Mouse (Mus musculus) spleen, adult 2 months (tissue): ENCODE measurements at regions not wholly inside any gene's neighbourhood (a gene's known extent, or its start where the extent isn't known, plus 50 kb on each side); places are given as distances from the start of the nearest gene placed in this dataset.

ENCODE experiments used
- DNase-seq, 2 experiments: peaks; one replicate each; pipeline versions ENCODE4 v3.0.0 to v3.0.0-alpha.2; 2012 to 2021; ENCODE audit warnings: low spot score in 2 of 2, low read depth in 1 of 2
- H3K27ac ChIP-seq: fragments of 200-500 bp; 2 replicates; pipeline ENCODE4 v1.5.1; 2012; ENCODE audit warnings: low read length, inconsistent platforms; ENCODE audit not compliant: insufficient read depth
- H3K27me3 ChIP-seq: fragments of 200-500 bp; 2 replicates; pipeline ENCODE4 v1.6.1; 2012; ENCODE audit warnings: mild to moderate bottlenecking, moderate library complexity, low read length, inconsistent platforms; ENCODE audit not compliant: control insufficient read depth, insufficient read depth
- H3K36me3 ChIP-seq: fragments of 200-500 bp; 2 replicates; pipeline ENCODE4 v1.6.1; 2012; ENCODE audit warnings: mild to moderate bottlenecking, low read length, inconsistent platforms; ENCODE audit not compliant: control insufficient read depth, insufficient read depth
- H3K4me1 ChIP-seq: fragments of 200-500 bp; 2 replicates; pipeline ENCODE4 v1.6.1; 2011; ENCODE audit warnings: inconsistent platforms; ENCODE audit not compliant: control insufficient read depth, insufficient read depth, insufficient read length
- H3K4me3 ChIP-seq: fragments of 200-500 bp; 2 replicates; pipeline ENCODE4 v1.5.1; 2011; ENCODE audit warnings: mild to moderate bottlenecking, inconsistent platforms; ENCODE audit not compliant: insufficient read depth, insufficient read length; ENCODE audit errors: extremely low read depth
- CTCF ChIP-seq: fragments of 200-500 bp; IDR thresholded peaks from 2 replicates; pipeline ENCODE4 v1.5.1; 2011; ENCODE audit warnings: mild to moderate bottlenecking, inconsistent platforms; ENCODE audit not compliant: insufficient read depth, insufficient read length, insufficient replicate concordance; ENCODE audit errors: extremely low read depth
- POLR2A ChIP-seq: fragments of 200-500 bp; IDR thresholded peaks from 2 replicates; pipeline ENCODE4 v1.6.1; 2011; ENCODE audit warnings: low read depth, low read length, inconsistent platforms
- WGBS: fragments of 180-500 bp; shearing (Covaris S2); methylation state at CpG from one replicate; pipeline ENCODE4 v1.1.7; 2018; 5-methylcytosine and 5-hydroxymethylcytosine counted together

DNA sequence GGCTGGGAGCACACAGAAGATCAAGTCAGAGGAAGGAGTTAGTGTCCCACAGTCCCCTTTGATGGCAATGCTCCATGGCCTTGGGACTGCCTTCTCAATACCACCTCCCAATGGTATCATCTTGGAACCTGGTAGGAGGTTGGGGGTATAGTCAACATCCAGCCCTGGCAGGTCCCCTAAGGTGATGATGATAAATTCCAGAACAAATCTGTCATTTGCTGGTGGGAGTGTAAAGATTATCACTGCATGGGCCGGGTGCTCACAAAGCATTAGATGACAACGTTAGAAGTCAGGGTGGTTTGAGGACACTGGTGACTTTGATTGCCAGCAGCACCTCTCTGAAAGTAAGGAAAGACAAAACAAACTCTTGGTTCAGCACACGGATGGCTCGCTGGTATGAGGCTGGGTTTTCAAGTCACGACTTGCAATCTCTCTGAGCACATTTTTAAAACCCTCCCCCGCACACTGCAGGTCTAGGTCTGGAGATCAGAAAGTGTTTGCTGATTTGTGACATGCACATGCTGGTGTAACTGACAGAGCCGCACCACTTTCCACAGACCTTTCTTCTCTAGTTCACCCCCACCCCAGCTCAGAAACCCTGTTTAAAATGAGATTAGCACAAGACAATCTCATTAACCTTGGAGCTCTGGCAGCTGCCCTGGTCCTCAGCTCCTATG, 154.5 kb upstream of the Kbtbd8 start:
- TF ChIP-seq POLR2A (no peak), CTCF (no peak)
- H3K4me3 ChIP-seq: no peak overlapping the region
- no peaks in the 10 kb centered on the region for H3K27me3 ChIP-seq
- no peaks in the 10 kb centered on the region for H3K4me1 ChIP-seq
- 79% methylated on average over 7 of the region's 7 CpGs for WGBS
- no peak for DNase-seq
- H3K27ac ChIP-seq: no peak overlapping the region
- no peaks in the 10 kb centered on the region for H3K36me3 ChIP-seq

DNA sequence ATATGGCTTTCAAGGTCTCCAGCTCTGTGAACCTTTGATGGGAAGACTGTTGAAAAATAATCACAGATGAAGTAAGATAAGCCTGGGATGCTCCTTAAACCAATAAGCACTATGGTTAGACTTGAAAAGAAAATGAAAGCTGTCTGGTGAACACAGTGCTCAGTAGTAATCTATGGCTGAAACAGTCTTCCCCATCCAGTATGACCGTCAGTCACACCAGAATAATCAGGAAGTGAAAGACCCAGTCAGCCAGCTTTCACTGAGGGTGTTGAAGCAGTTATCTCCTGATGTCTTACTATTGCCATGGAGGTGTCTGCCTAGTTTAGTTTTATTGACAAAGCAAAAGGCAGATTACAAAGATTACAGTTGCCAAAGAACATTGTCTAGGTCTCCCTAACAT, 155.2 kb upstream of the Kbtbd8 start:
- no peak for TF ChIP-seq CTCF
- TF ChIP-seq POLR2A: no peak
- 15% methylated on average over 1 of the region's 1 CpGs for WGBS
- Histone ChIP-seq H3K4me3 (no peak overlapping the region), H3K4me1 (no peaks in the 10 kb centered on the region), H3K36me3 (no peaks in the 10 kb centered on the region), H3K27me3 (no peaks in the 10 kb centered on the region), H3K27ac (no peak overlapping the region)
- DNase-seq: no peak

GRCm38 (mm10) chr6:94957990-94958389, 159.1 kb upstream of the Kbtbd8 start:
- TF ChIP-seq CTCF (no peak), POLR2A (no peak)
- no peak overlapping the region for H3K4me3 ChIP-seq
- H3K27ac ChIP-seq: no peak overlapping the region
- no peak for DNase-seq
- no peaks in the 10 kb centered on the region for H3K27me3 ChIP-seq
- WGBS: 89% methylated on average over 6 of the region's 6 CpGs
- H3K36me3 ChIP-seq: no peaks in the 10 kb centered on the region
- H3K4me1 ChIP-seq: no peaks in the 10 kb centered on the region

- Histone ChIP-seq H3K27me3 (no peaks in the 10 kb centered on the region), H3K4me3 (no peak overlapping the region), H3K36me3 (no peaks in the 10 kb centered on the region), H3K27ac (no peak overlapping the region), H3K4me1 (no peaks in the 10 kb centered on the region)
- TF ChIP-seq CTCF: no peak
- no peak for TF ChIP-seq POLR2A
- WGBS: 52% methylated on average over 6 of the region's 6 CpGs
- DNase-seq: no peak
Observed at GRCm38 (mm10) chr6:94957172-94957668, 159.8 kb upstream of the Kbtbd8 start.

GRCm38 (mm10) chr6:94954580-94954979, 162.5 kb upstream of the Kbtbd8 start:
- no peak for DNase-seq
- no peaks in the 10 kb centered on the region for H3K4me1 ChIP-seq

DNA sequence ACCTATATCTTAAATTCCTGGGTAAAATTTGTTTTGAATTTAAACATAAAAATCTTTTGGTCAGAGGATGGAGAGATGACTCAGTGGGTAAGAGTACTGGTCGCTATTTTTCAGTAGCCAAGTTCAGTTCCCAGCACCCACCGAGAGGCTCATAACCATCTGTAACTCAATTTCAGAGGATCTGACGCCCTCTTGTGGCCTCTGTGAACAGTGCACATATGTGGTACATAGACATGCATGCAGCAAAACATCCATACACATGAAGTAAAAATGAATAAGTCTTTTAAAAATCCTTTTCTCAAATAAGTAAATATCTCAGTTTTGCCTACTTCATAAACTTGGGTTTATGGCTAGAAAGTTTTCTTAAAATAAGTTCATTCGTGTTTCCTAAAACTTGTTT, 163.4 kb upstream of the Kbtbd8 start:
- TF ChIP-seq CTCF (no peak), POLR2A (no peak)
- DNase-seq: no peak
- H3K27me3 ChIP-seq: no peaks in the 10 kb centered on the region

More at GRCm38 (mm10) chr6:94954580-94954979, 162.5 kb upstream of the Kbtbd8 start:
- H3K27ac ChIP-seq: no peak overlapping the region
- no peak for TF ChIP-seq POLR2A
- TF ChIP-seq CTCF: no peak
- 81% methylated on average over 2 of the region's 2 CpGs for WGBS
- H3K36me3 ChIP-seq: no peaks in the 10 kb centered on the region
- H3K4me3 ChIP-seq: no peak overlapping the region
- H3K27me3 ChIP-seq: no peaks in the 10 kb centered on the region

More for the DNA sequence above, 163.4 kb upstream of the Kbtbd8 start:
- Histone ChIP-seq H3K4me3 (no peak overlapping the region), H3K36me3 (no peaks in the 10 kb centered on the region), H3K27ac (no peak overlapping the region), H3K4me1 (no peaks in the 10 kb centered on the region)
- WGBS: 83% methylated on average over 4 of the region's 4 CpGs
